Comparison of ENCODE assay signal across 26 mouse cellular contexts in genomic region chr5:34395850-34396540, GRCm38 (mm10). TPM values are rescaled to one million over a fixed set of nuclear protein-coding genes. Genes with fewer than 3 reads are reported as not detected.
A peak's percentile ranks its signal among the peaks of the same experiment; 100 is the strongest.
DNase-seq lines count a peak whose midpoint lies in the region; ATAC-seq and TF ChIP-seq lines count a peak whose summit lies in the region.
"Had no signal": no experiment of that assay in that cellular context is flagged by ENCODE, and none has a peak within 500 bp of the region (broad histone marks: within the 10 kb centered on the region; RNA-seq: fewer than 3 reads in every experiment).

No protein-coding gene starts in this region.

- H3K9ac ChIP-seq in forebrain, postnatal 0 days = no peak overlapping the region
- no peak overlapping the region for H3K9ac ChIP-seq in forebrain, embryonic 12.5 days
- H3K9ac ChIP-seq in MEL (ENCODE audit: control insufficient read depth, low read depth, low read length, poor library complexity, severe bottlenecking) = no peak overlapping the region
- H3K9ac ChIP-seq: embryonic facial prominence, embryonic 13.5 days; forebrain, embryonic 13.5 days; hindbrain, embryonic 13.5 days; intestine, embryonic 15.5 days had no signal

- ATAC-seq in forebrain, postnatal 0 days = peak; percentile 27; the same call in 1 of the 2 replicates
- no peak for ATAC-seq in forebrain, embryonic 12.5 days (ENCODE audit: low FRiP score)
- ATAC-seq: forebrain, embryonic 13.5 days; forebrain, embryonic 16.5 days; hindbrain, embryonic 16.5 days; intestine, embryonic 15.5 days; Patski had no signal

- TF ChIP-seq CTCF in forebrain, postnatal 0 days (IDR thresholded peaks at IDR 0.05; ENCODE audit: low read depth) = no peak
- no peak for TF ChIP-seq CTCF in layer of hippocampus, adult 2 months (conservative IDR thresholded peaks at IDR 0.05)
- no peak for TF ChIP-seq CTCF in MEL (IDR thresholded peaks at IDR 0.05 in 2 of 3, conservative IDR thresholded peaks at IDR 0.05 in 1 of 3; ENCODE audit: control insufficient read depth in 1 of 3, insufficient read depth in 1 of 3, low read depth in 2 of 3, low read length in 3 of 3, poor library complexity in 1 of 3, severe bottlenecking in 1 of 3)

- 0 out of 4 replicates have a peak, but pooled peaks of 1 of the 2 experiments have one; percentile 10 for TF ChIP-seq EP300 in MEL (IDR thresholded peaks at IDR 0.05; ENCODE audit: low read depth in 1 of 2, low read length in 2 of 2)

- H3K79me2 ChIP-seq in MEL (ENCODE audit: control insufficient read depth, insufficient read depth, low read length, poor library complexity) = peaks cover 46% of the 10 kb centered on the region

- no peak for DNase-seq in forebrain, postnatal 0 days
- DNase-seq in layer of hippocampus, adult 2 months (ENCODE audit: low spot score in 2 of 2) = no peak
- no peak for DNase-seq in layer of hippocampus, adult 11-12 months (ENCODE audit: low spot score)
- peak; percentile 43 for DNase-seq in MEL (ENCODE audit: low read depth, low spot score)
- no peak for DNase-seq in adrenal gland, postnatal 14 days
- DNase-seq: adrenal gland, postnatal 10 days; cerebellum, adult 11-12 months; cerebellum, adult 8-10 months; cerebellum, postnatal 10 days; cerebellum, postnatal 36 days; embryo, embryonic 11 days; gastrocnemius, postnatal 10 days; gastrocnemius, postnatal 36 days; heart, postnatal 36 days had no signal

- no peaks in the 10 kb centered on the region for H3K9me3 ChIP-seq in forebrain, postnatal 0 days (ENCODE audit: low read length)
- H3K9me3 ChIP-seq in forebrain, embryonic 12.5 days = no peaks in the 10 kb centered on the region
- H3K9me3 ChIP-seq in MEL (replicated peaks; ENCODE audit: insufficient read depth, low read length) = no peaks in the 10 kb centered on the region
- H3K9me3 ChIP-seq: embryonic facial prominence, embryonic 10.5 days; embryonic facial prominence, embryonic 13.5 days; forebrain, embryonic 13.5 days; hindbrain, embryonic 10.5 days; hindbrain, embryonic 13.5 days; intestine, embryonic 15.5 days had no signal

- no peaks in the 10 kb centered on the region for H3K36me3 ChIP-seq in forebrain, postnatal 0 days (ENCODE audit: insufficient read depth)
- H3K36me3 ChIP-seq in forebrain, embryonic 12.5 days (replicated peaks) = no peaks in the 10 kb centered on the region
- peaks cover 0 to 31% of the 10 kb centered on the region in 2 experiments; a peak in 2 of 4 replicates for H3K36me3 ChIP-seq in MEL (ENCODE audit: control insufficient read depth in 1 of 2, insufficient read depth in 2 of 2, low read length in 2 of 2)
- H3K36me3 ChIP-seq: embryonic facial prominence, embryonic 10.5 days; embryonic facial prominence, embryonic 13.5 days; hindbrain, embryonic 10.5 days; hindbrain, embryonic 13.5 days; intestine, embryonic 15.5 days had no signal

- no peaks in the 10 kb centered on the region for H3K4me1 ChIP-seq in forebrain, postnatal 0 days (ENCODE audit: insufficient read depth)
- no peaks in the 10 kb centered on the region for H3K4me1 ChIP-seq in forebrain, embryonic 12.5 days
- H3K4me1 ChIP-seq in MEL (ENCODE audit: control insufficient read depth in 1 of 2, insufficient read depth in 2 of 2, low read length in 2 of 2) = peaks cover 12 to 24% of the 10 kb centered on the region in 2 experiments
- H3K4me1 ChIP-seq: embryonic facial prominence, embryonic 10.5 days; hindbrain, embryonic 10.5 days; intestine, embryonic 15.5 days had no signal

- no peak for TF ChIP-seq POLR2A in MEL (IDR thresholded peaks at IDR 0.05; ENCODE audit: control insufficient read depth in 1 of 2, insufficient read depth in 1 of 2, low read depth in 1 of 2, low read length in 2 of 2, poor library complexity in 1 of 2)

- no peak overlapping the region for H3K4me3 ChIP-seq in forebrain, postnatal 0 days (ENCODE audit: low read depth, low read length)
- no peak overlapping the region for H3K4me3 ChIP-seq in forebrain, embryonic 12.5 days (replicated peaks)
- H3K4me3 ChIP-seq in layer of hippocampus, adult 2 months = no peak overlapping the region
- H3K4me3 ChIP-seq in MEL (ENCODE audit: control insufficient read depth in 1 of 2, insufficient read depth in 1 of 2, low read depth in 2 of 2, low read length in 2 of 2) = no peak overlapping the region
- H3K4me3 ChIP-seq: embryonic facial prominence, embryonic 10.5 days; embryonic facial prominence, embryonic 13.5 days; erythroblast, embryonic 14.5 days; forebrain, embryonic 13.5 days; hindbrain, embryonic 10.5 days; hindbrain, embryonic 13.5 days; intestine, embryonic 15.5 days had no signal

- H3K27ac ChIP-seq in forebrain, postnatal 0 days (ENCODE audit: low read depth, low read length) = no peak overlapping the region
- no peak overlapping the region for H3K27ac ChIP-seq in forebrain, embryonic 12.5 days
- H3K27ac ChIP-seq in layer of hippocampus, adult 2 months = peak overlapping the region; percentile 21
- no peak overlapping the region for H3K27ac ChIP-seq in MEL (ENCODE audit: control insufficient read depth, low read depth, low read length)
- H3K27ac ChIP-seq: embryonic facial prominence, embryonic 10.5 days; embryonic facial prominence, embryonic 13.5 days; forebrain, embryonic 13.5 days; hindbrain, embryonic 10.5 days; hindbrain, embryonic 13.5 days; intestine, embryonic 15.5 days had no signal

- no peak overlapping the region for H3K4me2 ChIP-seq in forebrain, postnatal 0 days (ENCODE audit: low read depth)
- no peak overlapping the region for H3K4me2 ChIP-seq in forebrain, embryonic 12.5 days
- H3K4me2 ChIP-seq: embryonic facial prominence, embryonic 13.5 days; forebrain, embryonic 13.5 days; heart, embryonic 11.5 days; hindbrain, embryonic 13.5 days; intestine, embryonic 15.5 days had no signal

- H3K27me3 ChIP-seq in forebrain, postnatal 0 days (ENCODE audit: insufficient read depth, low read length) = no peaks in the 10 kb centered on the region
- H3K27me3 ChIP-seq in forebrain, embryonic 12.5 days = no peaks in the 10 kb centered on the region
- no peaks in the 10 kb centered on the region for H3K27me3 ChIP-seq in MEL (ENCODE audit: control insufficient read depth in 1 of 2, insufficient read depth in 2 of 2, low read length in 2 of 2)
- H3K27me3 ChIP-seq: embryonic facial prominence, embryonic 13.5 days; forebrain, embryonic 13.5 days; hindbrain, embryonic 13.5 days; intestine, embryonic 15.5 days; Patski had no signal

- TF ChIP-seq RAD21 in MEL (IDR thresholded peaks at IDR 0.05; ENCODE audit: low read depth, low read length) = no peak

- WGBS in forebrain, postnatal 0 days = 61% methylated on average over 2 of the region's 2 CpGs
- 93% methylated on average over 2 of the region's 2 CpGs for WGBS in forebrain, embryonic 12.5 days

TF ChIP-seq in MEL, 35 proteins besides CTCF, POLR2A, EP300 and RAD21:
- TF ChIP-seq RCOR1 (IDR thresholded peaks at IDR 0.05; ENCODE audit: low read depth, low read length) (0 out of 2 replicates have a peak, but pooled peaks have one; percentile 5), USF1 (IDR thresholded peaks at IDR 0.05; ENCODE audit: low read depth, low read length) (no peak)

RNA-seq across cellular contexts. Expression of gene Fam193a, which starts 26.3 kb away (rescaled TPM):
- total RNA-seq in forebrain, postnatal 0 days (2014; rRNA removed) = 39.9 and 44.5 TPM in 2 replicates
- polyA plus RNA-seq in forebrain, postnatal 0 days (2015; fragmentation: Nextera tagmentation; extraction: Ambion mirVana) = 6.0 and 9.8 TPM in 2 replicates
- 17.8 and 19.9 TPM in 2 replicates for polyA plus RNA-seq in forebrain, embryonic 12.5 days (2016; fragmentation: Nextera tagmentation; extraction: Ambion mirVana)
- total RNA-seq in layer of hippocampus, adult 2 months (2021) = 10 to 100 TPM; 42.6 to 46.4 TPM
- 10.9 and 12.2 TPM in 2 replicates for total RNA-seq in MEL (2012; rRNA removed)
- 100 to 1,000 TPM in 1 of 2 experiments, 10 to 100 TPM in 1; 37.1 to 317 TPM for polyA plus RNA-seq in MEL (2012; ENCODE audit: insufficient read depth in 1 of 2, insufficient read length in 2 of 2, low read depth in 1 of 2, low replicate concordance in 2 of 2, missing spikeins in 1 of 2)
- total RNA-seq in adrenal gland, postnatal 14 days (2021) = 30.4 and 34.1 TPM in 2 replicates

RNA-seq across cellular contexts. Expression of gene Rnf4, which starts 59.9 kb away (rescaled TPM):
- 116 and 122 TPM in 2 replicates for total RNA-seq in forebrain, postnatal 0 days (2014; rRNA removed)
- polyA plus RNA-seq in forebrain, postnatal 0 days (2015; fragmentation: Nextera tagmentation; extraction: Ambion mirVana) = 122 and 129 TPM in 2 replicates
- polyA plus RNA-seq in forebrain, embryonic 12.5 days (2016; fragmentation: Nextera tagmentation; extraction: Ambion mirVana) = 178 and 180 TPM in 2 replicates
- 10 to 100 TPM; 80.5 to 81.0 TPM for total RNA-seq in layer of hippocampus, adult 2 months (2021)
- 130 and 150 TPM in 2 replicates for total RNA-seq in MEL (2012; rRNA removed)
- 100 to 1,000 TPM in 1 of 2 experiments, not detected in 1; 184 TPM for polyA plus RNA-seq in MEL (2012; ENCODE audit: insufficient read depth in 1 of 2, insufficient read length in 2 of 2, low read depth in 1 of 2, low replicate concordance in 2 of 2, missing spikeins in 1 of 2)
- 99.3 and 112 TPM in 2 replicates for total RNA-seq in adrenal gland, postnatal 14 days (2021)
